Mouse (Mus musculus): ENCODE results near the gene Hypk.

Gene Hypk

GRCm38 (mm10) chr2:121507173-121507950 is 54.3 kb downstream of the Hypk start:
- no peak for DNase-seq

GRCm38 (mm10) chr2:121507951-121508330 is 54.9 kb downstream of the Hypk start:
- no peak for DNase-seq
